Mouse (Mus musculus) 416B (cell line): ENCODE measurements around the gene Rap2c.

Experiments used
- DNase-seq: peaks from one replicate; pipeline ENCODE4 v3.0.0; 2011; ENCODE audit warnings: low read depth

Rap2c gene

DNA sequence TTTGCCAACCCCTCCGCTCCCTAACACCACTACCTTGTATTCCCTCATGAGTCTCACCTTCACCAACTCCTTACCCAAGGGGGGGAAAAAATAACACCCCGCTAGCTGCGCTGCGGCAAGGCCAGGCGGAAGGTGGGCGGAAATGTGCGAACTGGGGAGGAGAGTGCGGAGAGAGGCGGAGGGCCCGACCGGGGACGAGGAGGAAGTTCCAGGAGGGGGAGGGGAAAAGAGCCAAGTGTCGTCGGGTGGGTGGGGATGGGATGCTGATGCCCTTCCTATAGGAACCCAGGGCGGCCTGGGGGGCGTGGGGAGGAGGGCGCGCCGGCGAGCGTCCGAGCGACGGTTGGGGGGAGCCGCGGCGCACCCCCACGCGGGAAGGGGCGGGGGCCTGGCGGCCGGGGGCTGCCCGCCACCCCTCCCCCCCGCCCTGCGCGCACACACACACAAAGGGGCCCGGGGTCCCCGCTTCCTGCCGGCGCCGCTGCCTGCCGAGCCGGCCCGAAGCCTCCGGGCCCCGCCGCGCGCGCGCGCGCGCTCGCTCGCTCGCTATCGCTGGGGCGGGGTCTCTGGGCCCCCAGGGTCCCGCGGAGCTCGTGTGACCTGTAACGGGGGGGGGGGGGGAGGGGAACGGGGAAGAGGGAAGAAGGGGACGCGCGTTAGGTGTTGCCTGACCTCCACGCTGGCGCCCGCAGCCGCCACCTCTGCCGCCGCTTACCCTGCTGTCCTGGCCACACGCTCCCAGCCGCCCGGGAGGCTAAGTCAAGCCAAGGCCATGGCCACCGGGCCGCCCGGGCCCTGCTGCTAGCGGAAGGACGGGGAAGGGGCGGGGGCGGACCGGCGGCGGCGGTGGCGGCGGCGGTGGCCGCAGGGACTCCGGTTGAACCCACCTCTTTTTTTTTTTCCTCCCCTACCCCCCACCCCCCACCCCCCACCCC, at the start of gene Rap2c:
Gene Rap2c, minus strand, starts transcription at position 168 of the 935 bp plus-strand sequence.
- peak; percentile 84 for DNase-seq

DNA sequence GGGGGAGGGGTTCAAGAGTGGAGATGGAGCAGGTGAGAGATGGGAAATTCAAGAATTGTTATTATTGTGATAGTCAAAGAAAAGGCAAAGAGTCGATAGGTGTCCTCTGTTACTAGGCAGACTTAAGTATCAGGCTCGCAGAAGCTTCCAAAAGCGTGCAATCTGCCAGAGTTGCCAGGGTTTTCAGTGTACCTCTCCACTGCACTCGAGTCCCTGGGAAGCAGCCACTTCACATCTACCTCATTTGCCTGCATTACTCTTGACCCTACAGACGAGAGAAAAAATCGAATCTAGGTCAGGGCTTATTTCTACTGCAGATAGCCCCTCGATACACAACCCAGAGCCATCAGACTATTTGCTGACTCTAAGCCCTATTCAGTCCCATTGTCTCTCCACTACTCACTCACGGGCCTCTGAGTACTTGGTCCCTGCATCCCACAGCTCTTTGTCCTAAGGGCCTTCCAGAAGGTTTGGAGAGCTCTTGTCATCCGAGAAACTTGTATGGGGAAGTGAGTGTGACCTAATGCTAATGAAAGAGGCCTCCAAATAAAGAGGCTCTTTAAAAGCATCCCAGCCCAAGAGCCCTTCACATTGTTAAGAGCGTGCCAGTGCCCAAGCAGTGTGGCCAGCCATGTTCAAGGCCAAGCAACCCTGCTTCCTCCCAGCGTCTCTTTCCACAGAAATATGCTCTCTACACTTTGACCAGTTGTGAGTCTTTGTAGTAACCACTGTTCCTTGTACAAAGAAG, 48.9 kb upstream of the Rap2c start:
- no peak for DNase-seq

DNA sequence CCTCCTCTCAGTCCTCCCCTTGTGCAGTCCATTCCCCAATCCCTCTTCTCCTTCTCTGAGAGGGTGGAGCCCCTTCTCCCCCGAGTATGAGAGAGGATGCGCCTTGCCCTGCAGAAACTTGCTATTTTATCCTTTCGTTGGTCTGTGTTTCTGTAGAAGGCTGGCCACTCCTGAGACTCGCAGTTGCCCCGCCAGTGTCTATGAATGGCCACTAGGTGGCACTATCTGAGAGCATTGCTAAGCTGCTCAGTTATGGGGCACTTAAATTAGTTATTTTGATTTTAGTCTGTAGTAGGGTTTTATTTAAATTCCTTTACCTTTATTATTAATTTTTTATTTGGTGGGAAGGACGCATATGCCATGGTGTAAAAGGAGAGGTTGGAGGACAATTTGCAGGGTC, 48.0 kb upstream of the Rap2c start:
- DNase-seq: peak; percentile 70

DNA sequence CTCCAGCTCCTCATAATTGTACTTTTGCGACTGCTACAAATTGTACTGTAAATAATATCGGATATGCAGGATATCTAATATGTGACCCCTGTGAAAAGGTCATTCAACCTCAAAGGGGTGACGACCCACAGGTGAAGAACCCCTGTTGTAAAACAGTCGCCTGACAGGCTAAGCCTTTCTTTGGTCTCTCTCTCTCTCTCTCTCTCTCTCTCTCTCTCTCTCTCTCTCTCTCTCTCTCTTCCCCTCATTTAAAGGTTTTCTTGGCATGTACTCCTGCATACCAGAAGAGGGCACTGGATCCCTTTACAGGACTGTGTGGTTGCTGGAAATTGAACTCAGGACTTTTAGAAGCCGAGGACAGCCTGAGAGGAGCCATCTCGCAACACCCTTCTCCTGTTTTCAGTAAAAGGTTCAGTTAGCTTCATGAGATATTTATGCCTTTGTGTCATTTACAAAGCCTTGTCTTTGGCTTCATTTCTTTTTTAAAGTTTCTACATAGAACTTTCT, 47.4 kb upstream of the Rap2c start:
- DNase-seq: peak; percentile 76

DNA sequence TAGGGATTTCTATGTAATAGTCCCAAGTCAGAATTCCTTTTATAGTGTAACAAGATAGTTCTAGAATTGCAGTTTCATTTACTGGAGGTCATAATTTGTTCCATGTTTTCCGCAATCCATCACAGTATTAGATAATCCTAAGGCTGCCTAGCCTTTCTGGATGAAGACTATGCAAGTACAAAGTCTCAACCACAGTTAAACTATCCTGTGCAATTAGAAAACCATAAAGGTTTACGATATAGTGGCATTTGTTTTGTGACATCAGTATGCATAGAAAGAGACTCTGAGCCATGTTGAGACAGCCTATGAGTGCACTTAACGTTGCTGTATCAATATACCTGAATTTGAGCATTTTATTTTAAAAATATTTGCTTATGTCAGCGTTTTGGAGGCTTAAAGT, 42.4 kb upstream of the Rap2c start:
- DNase-seq: no peak

DNA sequence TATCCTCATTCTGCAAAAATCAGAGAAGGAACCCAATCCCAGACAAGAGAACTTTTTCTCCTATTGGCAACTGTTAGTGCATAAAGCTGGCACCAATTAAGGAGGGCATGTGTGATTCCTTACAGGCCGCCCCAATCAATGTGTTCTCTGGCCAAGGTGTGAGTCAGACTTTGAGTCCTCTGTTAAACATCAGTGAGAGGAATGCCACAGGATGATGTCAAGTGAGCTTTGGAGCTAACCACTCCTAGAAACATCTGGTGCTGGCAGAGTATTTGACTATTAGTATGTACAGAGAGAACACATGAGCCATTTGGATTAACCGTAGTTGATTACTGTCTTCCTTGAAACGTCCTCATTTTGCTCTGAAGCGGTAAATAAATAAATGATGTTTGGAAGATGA, 40.9 kb upstream of the Rap2c start:
- DNase-seq: no peak

DNA sequence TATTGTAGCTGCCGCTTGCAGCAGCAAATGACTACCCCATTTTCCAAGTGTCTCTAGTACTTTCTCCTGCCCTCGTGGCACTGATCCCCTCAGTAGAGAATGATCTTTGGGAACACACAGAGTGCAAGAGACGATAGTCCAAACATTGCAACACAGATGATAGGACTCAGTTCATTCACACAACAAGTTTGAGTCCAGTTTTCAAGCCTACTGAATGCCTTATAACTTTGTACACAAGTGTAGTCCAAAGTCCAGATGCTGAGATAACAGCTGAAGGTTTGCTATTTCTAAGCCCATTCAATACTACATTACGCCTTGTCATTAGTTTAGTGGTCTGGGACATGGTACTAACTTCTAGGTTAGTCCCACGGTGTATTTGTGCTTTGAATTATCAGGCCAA, 40.5 kb upstream of the Rap2c start:
- DNase-seq: no peak

DNA sequence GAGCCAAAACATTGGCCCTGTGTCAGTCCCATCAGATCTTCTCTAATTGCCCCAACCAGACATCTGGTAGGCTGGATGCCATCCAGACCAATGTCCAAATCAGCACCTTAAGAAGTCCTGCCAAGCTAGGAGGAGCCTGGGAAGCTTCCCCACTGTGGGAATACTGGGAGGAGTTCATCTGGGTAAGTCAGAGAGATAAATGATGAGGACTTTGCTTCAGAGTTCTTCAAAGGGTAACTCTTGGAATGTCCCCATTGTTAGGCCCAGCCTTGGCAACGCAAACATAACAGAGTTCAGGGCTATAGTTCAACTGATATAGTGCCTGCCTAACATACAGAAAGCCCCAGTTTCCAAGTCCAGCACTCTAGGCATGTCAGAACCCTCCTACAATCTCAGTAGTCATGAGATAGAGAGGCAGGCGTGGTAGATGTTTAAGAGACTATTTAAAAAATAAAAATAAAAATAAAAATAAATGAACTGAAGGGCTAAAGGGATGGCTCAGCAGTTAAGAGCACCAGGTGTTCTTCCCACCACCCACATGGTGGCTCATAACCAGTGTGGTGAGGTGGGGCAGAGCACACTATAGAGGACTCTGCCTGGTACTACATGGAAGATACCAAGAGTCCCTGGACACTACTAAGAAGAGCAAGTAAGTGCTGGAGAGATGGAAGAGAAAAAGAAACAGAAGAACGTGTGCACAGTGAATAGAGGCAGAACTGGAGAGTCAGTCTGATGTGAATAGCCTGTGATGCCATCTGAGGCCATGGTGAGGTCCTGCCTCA, 34.1 kb upstream of the Rap2c start:
- DNase-seq: no peak

DNA sequence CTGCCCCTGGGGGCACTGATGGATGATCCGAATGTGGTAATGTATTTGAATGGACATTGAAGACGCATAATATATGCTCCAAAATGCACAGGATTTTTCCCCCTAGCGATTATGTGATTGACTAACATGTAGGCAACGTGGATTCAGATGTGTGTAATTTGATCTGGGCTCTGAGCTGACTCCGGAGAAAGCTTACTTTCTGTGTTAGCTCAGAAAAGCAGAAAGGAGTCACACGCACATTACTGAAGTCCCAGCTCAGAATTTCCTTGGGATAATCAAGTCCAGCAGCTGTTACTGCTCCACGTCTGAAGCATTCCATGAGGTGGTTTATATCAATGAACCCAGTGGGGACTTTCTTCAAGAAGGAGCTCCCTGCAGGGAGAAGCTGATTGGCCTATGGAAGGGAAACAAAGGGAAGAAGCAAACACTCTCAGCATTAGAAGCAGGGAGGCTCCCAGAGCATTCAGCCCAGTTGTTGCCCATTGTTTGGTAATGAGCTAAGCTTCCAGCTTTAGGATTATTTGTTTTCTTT, 17.9 kb upstream of the Rap2c start:
- no peak for DNase-seq

DNA sequence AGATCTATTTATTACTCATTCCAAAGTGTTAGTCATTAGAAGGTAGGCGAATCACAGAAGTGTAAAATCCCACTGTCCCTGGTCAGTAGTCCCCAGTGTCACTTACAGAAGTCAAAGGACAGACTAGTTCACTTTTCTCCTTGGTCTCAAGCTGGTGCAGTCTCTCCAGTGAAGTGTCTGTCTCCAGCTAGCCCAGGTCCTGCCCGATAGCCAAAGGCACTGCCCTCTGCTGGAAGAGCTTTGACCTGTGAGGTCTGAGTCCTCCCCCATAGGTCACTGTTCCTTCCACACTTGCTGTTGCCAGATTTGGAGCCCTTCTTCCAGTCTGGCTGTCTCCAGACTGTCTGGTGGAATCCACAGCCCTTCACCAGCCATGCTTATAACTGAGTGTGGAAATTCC, 2.1 kb upstream of the Rap2c start:
- peak; percentile 83 for DNase-seq

DNA sequence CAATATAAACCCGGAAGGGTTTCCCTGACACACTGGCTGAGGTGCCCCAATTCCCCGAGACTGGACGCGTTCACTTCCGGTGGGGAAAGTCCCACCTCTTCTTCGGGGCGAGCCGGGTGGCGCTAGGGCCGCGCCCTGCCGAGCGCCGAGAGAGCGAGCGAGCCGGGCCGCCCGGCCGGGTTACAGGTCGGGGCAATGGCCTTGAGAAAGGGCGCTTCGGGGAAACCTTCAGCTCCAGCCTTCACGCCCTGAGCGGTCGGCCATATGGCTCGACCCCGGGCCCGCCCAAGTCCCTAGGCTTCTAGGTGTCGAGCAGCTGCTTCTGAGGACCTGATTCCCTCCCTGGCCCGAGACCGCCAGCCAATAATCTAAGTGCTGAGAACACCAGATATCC, 965 bp upstream of the Rap2c start:
- peak; percentile 80 for DNase-seq

DNA sequence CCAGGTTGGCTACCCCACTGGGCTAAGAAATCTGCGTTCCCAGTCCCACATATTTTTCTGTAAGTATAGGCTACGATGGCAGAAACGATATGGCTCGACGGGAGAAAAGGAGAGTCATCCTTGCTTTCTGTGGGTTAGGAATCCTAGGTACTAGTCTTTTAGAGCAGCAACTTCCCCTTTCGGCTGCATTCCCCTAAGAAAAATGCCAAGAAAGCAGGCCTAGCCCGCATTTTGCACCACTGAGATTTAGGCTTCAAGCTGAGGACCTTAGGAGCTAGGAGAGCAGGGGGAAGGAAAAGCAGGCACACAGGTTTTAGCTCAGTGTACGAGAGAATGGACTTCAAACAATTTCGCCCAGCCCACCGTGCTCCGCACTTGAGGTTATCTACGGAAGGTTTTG, 892 bp downstream of the Rap2c start:
- DNase-seq: peak; percentile 47

DNA sequence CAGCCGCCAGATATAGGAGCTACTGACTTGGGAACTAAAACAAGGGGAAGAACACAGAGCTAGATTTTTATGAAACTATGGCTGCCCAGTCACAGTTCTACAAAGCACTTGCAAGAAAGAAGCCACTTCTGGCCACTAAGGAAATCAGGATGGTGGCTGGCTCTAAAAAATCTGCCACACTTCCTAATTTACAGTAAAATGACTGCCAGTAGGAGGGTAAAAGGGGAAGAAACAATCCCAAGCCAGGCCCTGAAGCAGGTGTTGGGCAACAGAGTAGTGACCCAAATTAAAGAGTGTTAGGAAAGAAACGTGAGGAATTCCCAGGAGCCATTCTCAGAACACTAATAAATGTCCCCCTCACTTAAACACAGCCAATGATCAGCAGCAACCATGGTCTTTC, 5.5 kb downstream of the Rap2c start:
- peak; percentile 16 for DNase-seq

DNA sequence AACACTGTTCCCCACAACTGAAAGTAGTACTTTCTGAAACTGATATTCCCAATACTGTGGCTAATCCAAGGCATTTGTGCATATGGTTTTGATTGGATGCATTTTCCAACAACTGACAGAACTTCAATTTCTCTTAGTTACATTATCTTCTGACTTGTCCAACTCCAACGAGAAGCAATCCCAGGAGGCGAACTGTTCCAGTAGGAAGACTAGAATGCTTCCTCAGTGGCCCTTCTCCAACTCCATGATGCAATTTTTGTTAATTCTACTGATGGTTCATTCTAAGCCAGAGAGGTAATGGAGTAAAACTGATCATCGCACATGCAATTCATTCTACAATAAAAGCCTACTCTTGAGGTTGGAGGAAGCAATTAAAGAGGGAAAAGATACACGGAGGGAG, 7.5 kb downstream of the Rap2c start:
- no peak for DNase-seq

DNA sequence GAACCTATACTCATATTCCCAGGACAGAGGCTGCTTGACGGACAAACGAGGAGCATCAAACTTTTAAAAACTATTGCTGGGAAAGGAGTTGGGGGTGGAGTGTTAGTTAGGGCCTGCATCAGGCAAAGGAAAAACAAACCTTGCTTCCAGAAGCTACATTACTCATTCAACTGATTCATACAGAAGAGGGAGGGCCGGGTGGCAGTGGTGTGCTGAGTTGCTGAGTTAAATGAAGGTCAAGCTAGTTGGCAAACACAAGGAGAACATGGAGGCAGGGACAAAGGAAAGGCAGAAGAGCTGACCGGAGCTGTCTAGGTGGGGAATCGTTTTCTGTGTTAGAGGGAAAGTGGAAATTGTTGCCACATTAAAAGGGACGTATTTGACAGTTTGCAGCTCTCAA, 17.0 kb downstream of the Rap2c start:
- no peak for DNase-seq

DNA sequence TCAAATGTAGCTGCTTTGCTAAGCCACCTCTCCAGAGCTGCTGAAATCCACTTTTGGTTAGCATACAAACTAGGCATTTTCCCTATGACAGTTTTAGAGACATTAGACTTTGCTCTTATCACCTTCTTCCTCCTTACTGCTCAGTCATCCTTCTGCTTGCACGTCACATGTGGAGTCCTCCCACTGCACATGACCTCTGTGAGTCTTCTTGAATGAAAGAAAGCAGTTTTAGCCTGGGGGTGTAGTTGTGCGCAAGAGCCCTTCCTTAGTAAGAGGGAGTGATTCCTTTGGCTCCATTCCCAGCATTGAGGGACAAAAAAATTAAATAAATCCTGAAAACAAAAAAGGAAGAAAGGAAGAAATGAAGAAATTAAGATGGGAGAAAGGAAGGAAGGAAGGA, 22.5 kb downstream of the Rap2c start:
- no peak for DNase-seq

DNA sequence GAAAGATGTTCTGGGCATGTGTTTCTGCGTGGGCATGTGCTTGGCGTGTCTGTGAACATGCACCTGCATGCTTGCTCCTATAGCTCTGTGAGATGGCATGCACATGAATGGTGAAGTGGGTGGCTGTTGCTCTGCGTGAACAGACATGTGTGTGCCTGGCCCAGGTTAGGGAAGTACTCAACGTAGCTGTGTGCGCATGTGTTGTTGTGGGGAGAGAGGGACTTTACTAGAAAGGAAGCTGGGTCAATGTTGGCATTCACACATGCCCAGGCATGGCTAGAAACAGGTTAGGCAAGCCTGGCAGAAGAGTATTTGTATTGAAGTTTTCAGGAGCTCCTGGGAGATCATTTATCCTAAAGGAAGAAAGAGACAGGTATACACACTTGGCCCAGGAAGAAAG, 26.5 kb downstream of the Rap2c start:
- DNase-seq: no peak

DNA sequence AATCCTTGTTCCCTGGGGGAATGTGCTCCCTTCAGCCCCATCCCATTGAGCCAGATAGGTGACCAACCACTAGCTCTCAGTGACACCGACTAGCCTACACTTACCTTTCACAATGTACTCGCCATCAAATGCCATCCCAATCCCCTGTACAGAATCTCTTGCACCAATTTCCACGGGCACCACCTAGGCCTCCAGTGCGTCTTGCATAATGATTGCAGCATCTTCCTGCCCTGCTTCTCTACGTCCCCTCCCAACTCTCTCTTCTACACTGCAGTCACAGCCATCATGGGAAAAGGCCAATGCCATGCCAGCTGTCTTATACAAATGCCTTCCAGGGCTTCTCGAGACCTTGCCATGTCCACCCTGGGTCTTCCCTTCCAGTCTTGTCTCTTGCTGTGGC, 27.9 kb downstream of the Rap2c start:
- DNase-seq: peak; percentile 3

DNA sequence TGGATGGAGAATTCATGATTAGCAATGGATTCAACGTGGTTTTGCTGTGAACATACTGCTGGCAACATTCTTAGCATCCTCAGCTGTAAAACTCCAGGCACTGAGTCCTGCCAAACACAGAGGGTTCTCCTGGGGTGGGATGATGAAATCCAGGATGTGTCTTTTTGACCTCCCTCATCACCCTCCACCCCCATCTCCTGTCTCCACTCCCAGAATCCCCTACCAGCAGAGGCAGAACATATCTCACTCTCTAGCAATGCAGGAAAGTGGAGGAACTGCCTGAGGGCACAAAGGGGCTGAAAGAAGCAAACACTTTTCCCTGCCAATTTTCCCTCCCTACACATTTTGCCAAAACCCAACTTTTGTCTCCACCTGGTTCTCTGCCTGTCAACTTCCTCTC, 29.2 kb downstream of the Rap2c start:
- no peak for DNase-seq

DNA sequence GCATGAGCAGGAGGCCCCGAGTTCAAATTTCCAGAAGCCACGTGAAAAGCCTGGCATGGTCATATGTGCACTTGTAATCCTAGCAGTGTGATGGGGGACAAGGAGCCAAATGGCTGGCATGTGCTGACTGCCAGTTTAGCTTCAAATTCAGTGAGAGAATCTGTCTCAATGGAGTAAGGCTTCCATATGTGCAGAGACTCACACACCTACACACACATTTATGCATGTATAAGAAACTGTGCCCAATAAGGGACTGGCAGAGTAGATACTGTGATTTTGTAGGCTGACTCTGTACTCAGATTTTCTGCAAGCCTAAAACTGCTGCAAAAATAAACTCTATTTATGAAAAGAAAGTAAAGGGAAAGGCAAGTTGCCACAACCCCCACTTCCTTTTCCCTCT, 39.4 kb downstream of the Rap2c start:
- DNase-seq: no peak

DNA sequence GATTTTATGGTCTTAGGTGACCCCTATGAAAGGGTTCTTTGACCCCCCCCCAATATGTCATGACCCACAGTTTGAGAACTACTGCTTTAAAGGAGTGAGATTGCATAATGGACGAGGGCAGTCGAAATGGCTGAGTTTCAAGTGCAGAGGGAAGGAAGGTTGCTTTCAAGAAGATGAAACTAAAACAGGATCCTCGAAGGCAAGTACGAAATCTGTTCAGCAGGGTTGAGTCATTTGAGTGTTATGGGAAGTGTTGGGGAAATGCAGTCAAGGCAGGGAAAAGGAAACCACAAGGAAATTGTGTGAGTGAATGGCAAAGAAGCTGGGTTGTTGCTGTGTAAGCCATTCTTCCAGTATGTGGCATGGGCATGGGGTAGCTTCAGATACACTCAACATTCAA, 45.7 kb downstream of the Rap2c start:
- peak; percentile 28 for DNase-seq

DNA sequence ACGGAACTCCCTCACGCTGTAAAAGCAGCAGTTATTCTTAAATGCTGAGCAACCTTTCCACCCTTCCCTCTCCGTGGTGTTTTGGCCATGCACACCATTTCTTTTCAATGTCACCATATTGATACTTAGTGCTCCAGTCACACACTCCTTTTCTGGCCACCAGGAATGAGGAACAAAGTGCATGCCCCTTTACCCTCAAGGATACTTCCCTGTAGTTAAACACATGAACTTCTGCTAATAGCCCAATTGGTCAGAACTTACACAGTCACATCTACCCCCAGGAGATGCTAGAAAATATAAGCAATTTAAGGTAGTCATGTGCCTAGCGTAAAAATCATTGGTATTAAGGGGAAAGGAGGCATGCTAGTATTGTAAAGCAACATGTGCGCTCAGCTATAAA, 47.9 kb downstream of the Rap2c start:
- no peak for DNase-seq
